In genomic region chrX:103939701-103940100, GRCm38 (mm10) we compare ENCODE assay signal across 23 mouse cellular contexts.
"Had no signal": no experiment of that assay in that cellular context is flagged by ENCODE, and none has a peak within 500 bp of the region (broad histone marks: within the 10 kb centered on the region; RNA-seq: fewer than 3 reads in every experiment).

No protein-coding gene starts in this region.

- H3K4me1 ChIP-seq: liver, embryonic 15.5 days; midbrain, embryonic 15.5 days; neural tube, embryonic 12.5 days; neural tube, embryonic 15.5 days; stomach, embryonic 15.5 days had no signal

- H3K4me2 ChIP-seq: liver, embryonic 15.5 days; lung, embryonic 14.5 days; midbrain, embryonic 11.5 days; midbrain, embryonic 15.5 days; neural tube, embryonic 12.5 days; neural tube, embryonic 15.5 days; stomach, embryonic 15.5 days had no signal

- H3K4me3 ChIP-seq: left cerebral cortex, adult 2 months; liver, embryonic 15.5 days; megakaryocyte, embryonic 14.5 days; midbrain, embryonic 15.5 days; neural tube, embryonic 12.5 days; neural tube, embryonic 15.5 days; stomach, embryonic 15.5 days had no signal

- H3K27ac ChIP-seq: left cerebral cortex, adult 2 months; liver, embryonic 15.5 days; macrophage; midbrain, embryonic 15.5 days; neural tube, embryonic 12.5 days; neural tube, embryonic 15.5 days; stomach, embryonic 15.5 days had no signal

- H3K27me3 ChIP-seq: neural tube, embryonic 12.5 days had no signal

- H3K9me3 ChIP-seq: liver, embryonic 15.5 days; megakaryocyte, embryonic 14.5 days; midbrain, embryonic 15.5 days; neural tube, embryonic 12.5 days; neural tube, embryonic 15.5 days; stomach, embryonic 15.5 days had no signal

- H3K9ac ChIP-seq: liver, embryonic 15.5 days; lung, embryonic 14.5 days; midbrain, embryonic 15.5 days; neural tube, embryonic 12.5 days; neural tube, embryonic 15.5 days; stomach, embryonic 15.5 days had no signal

- H3K36me3 ChIP-seq: liver, embryonic 15.5 days; midbrain, embryonic 15.5 days; neural tube, embryonic 12.5 days; neural tube, embryonic 15.5 days; stomach, embryonic 15.5 days had no signal

- DNase-seq: kidney, adult 18-20 months; kidney, adult 9 months; kidney, postnatal 14 days; kidney, postnatal 4 days; layer of hippocampus, postnatal 36 days; lung, embryonic 14.5 days; right cerebral cortex, adult 18-20 months; right cerebral cortex, postnatal 14 days; spleen, adult 18-20 months; thymus, postnatal 14 days; thymus, postnatal 4 days had no signal

- ATAC-seq: inflammation-experienced regulatory T-cells, adult 6 months; intestine, embryonic 16.5 days; lung, postnatal 0 days; midbrain, embryonic 15.5 days had no signal
